In genomic region chr4:25267144-25267543, GRCm38 (mm10) we compare ENCODE assay signal across 22 mouse cellular contexts. TPM values are rescaled to one million over a fixed set of nuclear protein-coding genes. Genes with fewer than 3 reads are reported as not detected.
DNase-seq lines count a peak whose midpoint lies in the region; ATAC-seq and TF ChIP-seq lines count a peak whose summit lies in the region.
"Had no signal": no experiment of that assay in that cellular context is flagged by ENCODE, and none has a peak within 500 bp of the region (broad histone marks: within the 10 kb centered on the region; RNA-seq: fewer than 3 reads in every experiment).

No protein-coding gene starts in this region.

- TF ChIP-seq CTCF in G1E (IDR thresholded peaks at IDR 0.05; ENCODE audit: low read depth, low read length), result no peak
- no peak for TF ChIP-seq CTCF in lung, adult 2 months (IDR thresholded peaks at IDR 0.05; ENCODE audit: insufficient read depth, low read length)

- peaks cover 71% of the 10 kb centered on the region for H3K36me3 ChIP-seq in G1E (replicated peaks)
- peaks cover 13% of the 10 kb centered on the region for H3K36me3 ChIP-seq in intestine, embryonic 16.5 days (ENCODE audit: control insufficient read depth, insufficient read depth, low read length)

- H3K4me1 ChIP-seq in G1E (ENCODE audit: insufficient read depth, low read depth, low read length), result peaks cover 12% of the 10 kb centered on the region
- H3K4me1 ChIP-seq in intestine, embryonic 16.5 days (ENCODE audit: control insufficient read depth, insufficient read depth, low read length), result no peaks in the 10 kb centered on the region
- no peaks in the 10 kb centered on the region for H3K4me1 ChIP-seq in lung, adult 2 months (ENCODE audit: control insufficient read depth, insufficient read depth, low read length)
- H3K4me1 ChIP-seq: embryonic facial prominence, embryonic 10.5 days; embryonic facial prominence, embryonic 12.5 days; forebrain, embryonic 13.5 days; forebrain, embryonic 15.5 days had no signal

- no peak overlapping the region for H3K4me3 ChIP-seq in G1E (ENCODE audit: low read depth, low read length)
- no peak overlapping the region for H3K4me3 ChIP-seq in intestine, embryonic 16.5 days (ENCODE audit: low read length)
- no peak overlapping the region for H3K4me3 ChIP-seq in lung, adult 2 months (replicated peaks; ENCODE audit: extremely low read depth, low read depth, low read length)
- H3K4me3 ChIP-seq: embryonic facial prominence, embryonic 10.5 days; embryonic facial prominence, embryonic 12.5 days; forebrain, embryonic 13.5 days; forebrain, embryonic 15.5 days had no signal

- no peak overlapping the region for H3K9ac ChIP-seq in intestine, embryonic 16.5 days (ENCODE audit: low read depth, low read length)
- H3K9ac ChIP-seq: embryonic facial prominence, embryonic 12.5 days; forebrain, embryonic 13.5 days; forebrain, embryonic 15.5 days; forebrain, postnatal 0 days had no signal

- no peaks in the 10 kb centered on the region for H3K27me3 ChIP-seq in G1E (ENCODE audit: insufficient read depth, low read length)
- no peaks in the 10 kb centered on the region for H3K27me3 ChIP-seq in intestine, embryonic 16.5 days (replicated peaks; ENCODE audit: control insufficient read depth, insufficient read depth, low read length)
- H3K27me3 ChIP-seq: embryonic facial prominence, embryonic 12.5 days; forebrain, embryonic 13.5 days; forebrain, embryonic 15.5 days had no signal

- H3K27ac ChIP-seq in intestine, embryonic 16.5 days (ENCODE audit: low read length), result no peak overlapping the region
- H3K27ac ChIP-seq: embryonic facial prominence, embryonic 10.5 days; embryonic facial prominence, embryonic 12.5 days; forebrain, embryonic 13.5 days; forebrain, embryonic 15.5 days had no signal

- peak; percentile 49; the same call in 1 of the 2 replicates for ATAC-seq in G1E (ENCODE audit: extremely low read depth, insufficient number of reproducible peaks, low FRiP score, poor library complexity, severe bottlenecking)
- peak; percentile 81 for ATAC-seq in intestine, embryonic 16.5 days
- ATAC-seq: forebrain, embryonic 13.5 days; forebrain, embryonic 15.5 days; forebrain, postnatal 0 days had no signal

- DNase-seq in G1E (ENCODE audit: low spot score) (peak; percentile 2), MEL-GATA-1-ER (ENCODE audit: extremely low read depth, low read depth) (peak; percentile 47)
- DNase-seq in right cerebral cortex, postnatal 10 days (ENCODE audit: low spot score in 2 of 2), result no peak
- no peak for DNase-seq in lung, adult 2 months
- no peak for DNase-seq in cerebellum, adult 8-10 months
- DNase-seq in thymus, postnatal 4 days, result no peak
- DNase-seq: adrenal gland, adult 2 months; adrenal gland, postnatal 10 days; adrenal gland, postnatal 25 days; cerebellum, adult 11 months; cerebellum, adult 18-20 months; cerebellum, adult 9-10 months; cerebellum, postnatal 10 days; cerebellum, postnatal 25 days; forebrain, postnatal 0 days had no signal

- no peak overlapping the region for H3K4me2 ChIP-seq in intestine, embryonic 16.5 days (ENCODE audit: low read depth, low read length)
- H3K4me2 ChIP-seq: embryonic facial prominence, embryonic 12.5 days; forebrain, embryonic 13.5 days; forebrain, embryonic 15.5 days had no signal

- 65% methylated on average over 3 of the region's 3 CpGs for WGBS in intestine, embryonic 16.5 days
- 87% methylated on average over 3 of the region's 3 CpGs for WGBS in lung, adult 2 months

- H3K9me3 ChIP-seq in G1E (replicated peaks), result no peaks in the 10 kb centered on the region
- no peaks in the 10 kb centered on the region for H3K9me3 ChIP-seq in intestine, embryonic 16.5 days (ENCODE audit: control insufficient read depth, low read length)
- H3K9me3 ChIP-seq: embryonic facial prominence, embryonic 10.5 days; embryonic facial prominence, embryonic 12.5 days; forebrain, embryonic 13.5 days; forebrain, embryonic 15.5 days had no signal

- TF ChIP-seq POLR2A in lung, adult 2 months (IDR thresholded peaks at IDR 0.05; ENCODE audit: borderline replicate concordance, extremely low read depth, low read depth, low read length), result no peak

RNA-seq across cellular contexts. Expression of gene Ufl1, which starts 14.5 kb away (rescaled TPM):
- total RNA-seq in G1E (2014; fragmentation: Nextera tagmentation), result 34.2 and 36.6 TPM in 2 replicates
- 22.9 and 26.1 TPM in 2 replicates for total RNA-seq in G1E (2017)
- polyA plus RNA-seq in G1E (2012), result 1.8 and 2.3 TPM in 2 replicates
- polyA plus RNA-seq in intestine, embryonic 16.5 days (2015; fragmentation: Nextera tagmentation; extraction: Ambion mirVana), result 44.5 and 45.3 TPM in 2 replicates
- polyA plus RNA-seq in lung, adult 2 months (2012; rRNA removed), result 3.1 and 5.8 TPM in 2 replicates

RNA-seq across cellular contexts. Expression of gene Fhl5, which starts 24.5 kb away (rescaled TPM):
- total RNA-seq in G1E (2014; fragmentation: Nextera tagmentation), result not detected in 2 replicates
- total RNA-seq in G1E (2017), result 0.17 and 0.22 TPM in 2 replicates
- polyA plus RNA-seq in G1E (2012), result not detected in 2 replicates
- 0.16 and 0.20 TPM in 2 replicates for polyA plus RNA-seq in intestine, embryonic 16.5 days (2015; fragmentation: Nextera tagmentation; extraction: Ambion mirVana)
- 0.14 and 0.25 TPM in 2 replicates for polyA plus RNA-seq in lung, adult 2 months (2012; rRNA removed)
- total RNA-seq: forebrain, postnatal 0 days had no signal
- polyA plus RNA-seq: adrenal gland, adult 2 months; C2C12; embryonic facial prominence, embryonic 10.5 days; embryonic facial prominence, embryonic 12.5 days; forebrain, embryonic 11.5 days; forebrain, embryonic 13.5 days; forebrain, embryonic 15.5 days; forebrain, postnatal 0 days had no signal

Comparison
In these comparisons a context has a peak if more than half of its experiments do, and no peak if none do; other contexts are left out.
1. DNase-seq: peak in G1E (single experiment) and MEL-GATA-1-ER (single experiment); none in right cerebral cortex, postnatal 10 days (0 of 2), lung, adult 2 months (single experiment), cerebellum, adult 8-10 months (single experiment) and thymus, postnatal 4 days (single experiment).